Mouse (Mus musculus) urinary bladder, postnatal 36 days (tissue): Measurements from ENCODE around the gene Jakmip3.

Source experiments
- DNase-seq, 2 experiments: peaks; one replicate each; pipeline ENCODE4 v3.0.0; 2022; ENCODE audit warnings: low spot score in 2 of 2, mixed read lengths in 1 of 2

Gene Jakmip3

DNA sequence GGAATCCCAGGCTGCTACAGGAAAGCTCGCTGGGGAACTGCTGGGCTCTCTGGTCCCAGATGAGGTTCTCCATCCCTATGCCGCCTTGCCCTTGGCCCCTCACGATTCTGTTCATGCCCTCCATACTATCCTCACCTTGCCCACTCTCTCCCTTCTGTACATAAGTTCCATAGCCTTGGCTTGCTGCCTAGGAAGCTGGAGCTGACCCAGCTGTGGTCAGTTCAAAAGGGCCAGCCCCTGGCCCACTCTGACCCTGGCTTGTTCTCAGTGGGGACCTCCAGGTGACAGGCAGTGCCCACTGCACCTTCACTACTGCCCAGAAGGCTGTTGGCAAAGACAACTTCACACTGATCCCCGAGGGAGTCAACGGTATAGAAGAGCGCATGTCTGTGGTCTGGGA is 155.9 kb downstream of the Jakmip3 start:
- no peak for DNase-seq

DNA sequence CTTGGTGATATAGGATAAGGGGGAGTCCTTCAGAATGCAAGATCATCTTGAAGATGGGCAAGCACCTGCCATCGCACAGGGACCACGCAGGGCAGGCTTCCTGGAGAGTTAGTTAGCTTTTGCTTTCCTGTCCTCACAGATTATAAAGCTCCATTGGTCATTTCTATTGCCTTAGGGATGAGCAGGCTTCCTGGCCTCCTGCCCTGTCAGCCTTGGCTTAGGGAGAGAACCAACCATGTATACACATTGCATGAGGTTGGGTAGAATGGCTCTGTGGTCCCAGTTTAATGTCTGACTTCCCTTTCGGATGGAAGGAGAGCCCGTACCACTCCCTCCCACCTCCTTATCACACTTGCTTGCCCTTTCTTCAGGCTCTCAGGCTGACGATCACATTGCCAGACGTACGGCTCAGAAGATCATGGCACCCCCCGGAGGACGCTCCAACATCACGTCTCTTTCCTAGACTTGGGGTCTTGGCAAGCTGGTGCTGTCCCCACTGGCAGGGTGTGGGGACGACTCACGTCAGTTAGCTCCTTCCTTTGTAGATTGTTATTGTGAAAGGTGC is 160.1 kb downstream of the Jakmip3 start:
- no peak for DNase-seq

DNA sequence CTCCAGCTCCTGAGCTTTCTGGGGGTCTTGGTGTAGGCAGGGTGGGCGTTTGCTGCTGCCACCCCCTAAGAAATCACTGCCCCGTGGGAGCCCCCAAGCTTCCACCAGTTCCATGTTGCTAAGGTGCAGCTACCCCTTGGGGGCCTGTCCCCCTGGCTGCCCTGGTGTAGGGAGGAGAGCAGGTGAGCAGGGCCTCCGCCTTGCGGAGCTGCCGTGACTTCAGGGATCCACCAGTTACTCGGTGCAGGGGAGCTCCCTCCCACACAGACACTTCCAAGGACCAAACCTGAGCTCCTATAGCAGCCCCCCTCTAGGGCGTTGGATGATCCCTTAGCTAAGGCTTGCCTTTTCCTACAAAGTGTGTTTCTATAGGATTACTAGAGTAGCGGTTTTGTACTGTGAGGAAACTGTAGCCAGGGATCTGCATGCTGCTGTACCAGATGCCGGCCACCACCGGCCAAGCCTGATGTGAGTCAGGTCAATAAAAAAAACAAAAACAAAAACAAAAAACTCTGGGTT is 160.8 kb downstream of the Jakmip3 start:
- DNase-seq = no peak

DNA sequence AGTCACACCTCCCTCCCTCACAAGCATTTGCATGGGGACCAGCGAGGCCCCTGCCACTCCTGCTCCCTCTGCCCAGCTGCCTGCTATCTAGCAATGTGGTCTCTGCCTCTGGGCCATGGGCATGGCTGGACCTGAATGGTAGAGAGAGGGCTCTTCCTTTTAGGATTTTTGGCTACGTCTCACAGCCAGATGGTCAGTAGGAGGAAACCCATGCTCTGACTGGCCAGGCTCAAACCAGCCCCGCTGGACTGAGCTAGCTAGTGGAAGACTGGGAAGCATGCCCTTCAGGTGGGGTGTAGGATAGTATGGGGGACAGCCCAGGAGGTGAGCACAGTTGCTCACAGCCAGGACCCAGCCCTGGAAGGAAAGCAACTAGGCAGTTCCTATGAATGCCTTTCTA is 161.3 kb downstream of the Jakmip3 start:
- DNase-seq = no peak

DNA sequence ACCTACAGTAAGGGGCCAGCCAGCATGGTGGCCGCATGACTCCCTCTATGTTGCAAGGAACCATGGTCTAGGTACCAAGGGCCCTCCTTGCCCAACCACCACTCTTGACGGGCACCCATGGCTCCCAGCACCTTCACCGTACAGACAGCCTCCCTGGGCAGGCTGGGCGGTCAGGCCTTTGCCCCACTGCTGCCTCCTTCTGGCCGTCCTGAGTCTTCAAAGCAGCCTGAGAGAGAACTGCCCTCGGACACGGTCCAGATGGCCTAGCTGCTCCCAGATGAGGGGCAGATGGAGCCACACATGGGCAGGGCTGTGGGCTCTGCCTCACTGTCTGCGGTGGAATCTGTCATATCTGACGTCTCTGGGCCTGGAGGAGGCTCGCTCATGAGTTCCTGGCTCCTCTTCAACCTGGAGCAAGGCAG is 163.4 kb downstream of the Jakmip3 start:
- no peak for DNase-seq

DNA sequence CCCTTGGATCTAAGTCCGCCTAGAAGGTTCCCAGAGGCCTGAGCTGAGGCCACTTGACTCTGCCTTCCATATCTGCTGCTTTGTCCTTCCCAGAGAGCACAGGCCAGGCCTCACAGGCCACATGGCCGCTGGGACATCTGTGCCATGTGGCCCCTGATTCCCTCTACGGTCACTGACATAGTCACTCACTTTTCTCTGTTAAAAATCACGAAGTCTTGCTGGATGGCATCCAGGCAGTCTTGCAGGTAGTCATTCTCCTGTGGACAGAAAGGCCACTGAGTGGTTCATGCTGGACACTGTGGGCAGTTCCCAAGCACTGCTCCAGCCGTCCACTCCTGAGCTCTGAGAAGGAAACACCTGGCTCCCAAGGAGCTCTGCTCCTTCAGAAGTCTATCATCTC is 164.5 kb downstream of the Jakmip3 start:
- DNase-seq = no peak

DNA sequence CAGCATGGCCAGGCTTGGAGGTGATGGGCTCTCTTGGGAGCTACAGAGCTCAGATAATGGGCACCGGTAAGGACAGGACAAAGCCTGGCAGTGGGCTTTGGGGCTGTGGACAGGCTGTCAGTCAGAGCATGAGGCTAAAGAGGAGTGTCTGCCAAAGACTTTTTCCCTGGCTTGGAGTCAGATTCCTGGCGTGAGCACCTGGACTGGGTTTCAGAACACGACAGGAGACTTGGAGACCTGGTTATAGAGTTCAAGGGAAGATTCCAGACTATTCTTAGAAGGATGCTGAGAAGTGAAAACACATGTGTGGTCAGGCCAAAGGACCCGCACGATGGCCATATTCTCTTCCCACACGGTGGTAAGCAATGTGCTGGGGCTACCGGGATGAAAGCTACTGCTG is 165.2 kb downstream of the Jakmip3 start:
- no peak for DNase-seq

DNA sequence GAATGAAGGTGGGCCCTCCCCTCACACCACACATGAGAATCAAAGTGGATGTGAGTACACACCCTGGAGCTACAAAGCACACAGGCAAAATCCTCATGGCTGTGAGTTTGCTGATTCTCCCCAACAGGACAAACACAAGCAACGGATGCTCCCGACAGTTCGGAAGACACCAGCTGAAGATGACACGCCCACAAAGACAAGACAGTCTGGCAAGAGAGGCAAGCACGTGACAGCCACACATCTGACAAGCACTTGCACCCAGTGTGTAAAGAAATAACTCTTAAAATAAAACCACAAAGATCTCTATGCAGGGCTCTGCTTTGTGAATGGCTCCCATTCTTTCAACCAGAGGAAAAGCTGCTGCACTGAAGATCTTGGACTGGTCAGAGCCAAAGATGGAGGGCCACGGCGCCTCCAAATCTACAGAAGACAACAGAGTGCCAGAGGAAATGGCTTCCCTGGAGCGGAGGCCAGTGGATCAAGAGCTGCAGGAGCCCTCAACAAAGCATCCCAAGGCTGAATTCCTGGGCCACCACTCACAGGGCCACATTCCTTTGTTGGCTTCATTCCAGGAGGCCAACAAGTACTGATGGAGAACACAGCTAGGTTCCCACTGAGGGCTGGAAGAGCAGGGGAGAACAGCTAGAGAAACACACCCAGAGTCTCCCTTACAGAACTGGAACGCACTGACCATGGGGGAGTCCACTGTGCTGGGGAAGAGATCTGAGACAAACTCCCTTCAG is 167.5 kb downstream of the Jakmip3 start:
- DNase-seq = no peak

DNA sequence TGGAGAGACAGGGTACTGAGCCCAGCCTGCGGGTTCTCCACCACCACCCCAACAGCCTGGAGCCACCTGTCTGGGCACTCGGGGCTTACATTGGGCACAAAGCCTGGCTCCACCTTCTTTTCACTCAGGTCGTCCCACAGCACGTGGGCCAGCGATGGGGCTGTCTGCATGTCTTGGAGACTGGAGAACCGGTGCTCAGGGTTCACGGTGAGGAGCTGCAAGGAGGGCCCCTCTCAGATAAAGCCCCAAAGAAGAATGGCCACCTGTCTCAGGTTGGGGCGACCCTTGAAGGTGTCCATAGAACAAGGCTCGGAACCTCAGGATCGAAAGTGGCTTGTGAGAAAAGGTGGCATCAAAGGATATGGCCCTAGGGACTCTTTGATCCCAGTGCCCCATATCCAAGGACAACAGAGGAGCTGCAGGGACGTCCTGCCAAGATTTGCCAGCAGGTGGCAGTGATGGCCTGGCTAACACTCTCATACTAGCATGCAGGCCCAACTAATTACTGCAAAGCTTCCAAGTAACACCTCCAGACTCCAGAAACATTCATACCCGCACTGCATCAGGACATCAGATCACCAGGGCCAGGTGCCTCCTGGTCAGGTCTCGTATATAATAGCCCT is 178.7 kb downstream of the Jakmip3 start:
- DNase-seq = peak; percentile 73 to 74

DNA sequence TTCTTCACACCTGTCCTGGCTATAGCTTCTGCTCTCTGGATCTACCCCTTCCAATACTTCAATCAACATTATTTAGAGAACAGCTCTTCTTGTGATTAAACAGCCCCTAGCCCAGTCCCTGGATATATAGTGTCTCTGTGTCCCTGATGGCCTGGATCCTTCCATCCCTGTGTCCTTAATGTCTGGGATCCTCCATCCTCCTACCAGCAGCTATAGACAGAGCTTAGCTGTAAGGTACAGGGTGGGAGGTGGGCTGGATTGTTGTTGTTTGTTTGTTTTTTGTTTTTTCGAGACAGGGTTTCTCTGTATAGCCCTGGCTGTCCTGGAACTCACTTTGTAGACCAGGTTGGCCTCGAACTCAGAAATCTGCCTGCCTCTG is 179.2 kb downstream of the Jakmip3 start:
- DNase-seq = no peak

DNA sequence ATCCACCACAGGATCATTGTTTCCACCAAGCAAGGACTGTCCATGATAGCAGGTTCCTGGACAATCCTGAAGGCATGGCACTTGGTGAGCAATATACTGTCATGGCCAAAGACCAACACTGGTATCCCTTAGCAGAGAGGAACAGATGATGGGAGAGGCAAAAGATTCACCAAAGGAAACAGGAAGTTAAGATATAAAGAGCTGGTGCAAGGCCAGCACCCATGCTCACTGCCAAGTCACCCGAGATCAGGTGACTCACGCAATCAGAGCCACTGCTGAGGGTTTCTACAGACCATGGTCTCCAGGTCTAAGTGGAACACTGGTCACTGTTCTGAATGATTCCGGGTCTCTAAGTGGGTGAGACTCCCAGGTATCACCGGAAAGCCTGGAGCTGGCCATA is 185.4 kb downstream of the Jakmip3 start:
- DNase-seq = no peak

DNA sequence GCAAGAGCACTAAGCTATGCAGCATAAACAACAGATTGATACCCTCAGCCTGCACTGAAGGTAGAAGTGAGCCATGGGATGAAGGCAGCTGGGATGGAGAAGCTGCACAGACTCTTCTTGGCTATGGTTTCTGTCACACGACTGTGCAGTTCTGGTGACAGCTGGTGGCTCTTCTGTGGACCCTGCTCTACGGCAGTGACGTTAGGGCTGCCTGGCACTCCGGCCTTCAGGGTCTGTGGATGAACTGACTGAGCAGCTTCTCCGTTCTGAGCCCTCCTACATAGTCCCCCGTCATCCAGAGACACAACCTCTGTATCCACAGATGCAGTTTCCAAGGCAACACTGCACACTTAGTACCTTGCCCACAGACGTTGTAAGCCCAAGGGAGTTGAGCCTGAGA is 186.0 kb downstream of the Jakmip3 start:
- DNase-seq = no peak

DNA sequence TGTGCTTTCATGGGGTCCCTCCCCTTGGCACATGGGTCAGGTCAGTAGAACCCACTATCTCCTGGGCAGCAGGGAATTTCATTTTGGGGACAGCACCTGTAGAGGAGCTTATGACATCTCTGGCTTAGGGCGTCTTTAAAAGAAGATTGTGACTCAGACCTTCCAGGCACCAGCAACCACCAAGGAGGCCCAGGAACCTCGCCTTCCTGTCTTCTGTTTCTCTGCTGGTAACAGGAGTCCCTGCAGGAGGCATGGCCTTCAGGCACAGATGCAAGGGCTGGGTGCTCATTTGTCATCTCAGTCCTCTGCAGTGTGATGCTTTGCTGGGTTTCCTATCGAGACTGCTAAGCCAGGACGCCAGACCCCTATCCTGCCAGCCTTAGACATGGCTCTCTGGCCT is 188.5 kb downstream of the Jakmip3 start:
- no peak for DNase-seq

DNA sequence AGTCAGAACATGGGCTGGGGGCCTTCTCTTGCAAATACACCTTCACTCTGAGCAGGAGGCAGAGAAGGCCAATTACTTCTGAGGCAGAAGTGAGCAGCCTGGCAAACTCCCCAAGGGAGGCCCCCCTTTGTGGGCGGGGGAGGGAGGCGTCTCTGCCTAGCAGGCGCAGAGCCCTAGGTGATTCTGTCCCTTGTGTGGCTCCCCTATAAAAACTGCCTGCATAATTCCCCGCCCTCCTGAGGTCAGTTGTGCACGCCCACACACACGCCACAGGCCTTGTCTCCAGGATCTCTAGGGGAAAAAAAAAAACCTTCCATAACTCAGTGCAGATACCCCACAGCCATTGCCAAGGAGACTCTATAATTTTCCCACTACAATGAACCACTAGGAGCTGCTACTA is 189.8 kb downstream of the Jakmip3 start:
- DNase-seq = no peak

DNA sequence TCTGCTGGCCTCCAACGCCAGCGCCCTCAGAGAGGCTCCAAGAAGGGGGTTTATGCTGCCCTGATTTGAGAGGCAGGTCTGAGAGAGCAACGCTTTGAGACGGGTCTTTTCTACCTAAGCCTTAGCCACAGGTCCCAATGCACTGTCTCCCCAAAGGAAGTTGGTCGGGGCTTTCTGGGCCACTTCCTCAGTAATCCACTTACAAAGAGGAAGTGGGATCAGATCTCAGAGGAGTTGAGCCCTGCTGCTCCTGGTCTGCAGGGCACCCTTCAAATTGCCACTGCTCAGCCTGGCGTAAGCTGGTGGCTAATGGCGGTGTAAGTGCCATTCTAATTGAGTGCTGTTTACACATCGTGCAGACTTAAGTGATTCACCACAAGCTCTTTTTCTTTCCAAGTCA is 191.0 kb downstream of the Jakmip3 start:
- DNase-seq = no peak

DNA sequence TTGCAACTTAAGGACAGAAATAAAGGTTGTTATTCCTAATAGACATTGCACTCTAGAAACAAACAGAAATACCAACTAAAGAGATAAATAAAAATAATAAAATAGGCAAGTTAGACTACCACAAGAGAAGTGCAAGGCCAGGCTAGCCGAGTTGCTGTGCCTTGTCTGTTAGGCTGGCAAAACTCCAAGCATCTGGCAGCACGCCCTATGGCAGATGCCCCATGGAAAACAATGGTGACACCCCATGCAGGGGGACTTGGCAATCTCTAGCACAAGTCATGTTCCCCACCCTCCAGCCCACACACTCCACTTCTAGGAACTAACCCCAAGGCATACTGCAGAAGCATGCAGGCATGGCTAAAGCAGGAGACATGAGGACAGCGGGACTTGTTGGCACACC is 192.9 kb downstream of the Jakmip3 start:
- no peak for DNase-seq
